Mouse (Mus musculus): ENCODE results near the gene Adar.

DNA sequence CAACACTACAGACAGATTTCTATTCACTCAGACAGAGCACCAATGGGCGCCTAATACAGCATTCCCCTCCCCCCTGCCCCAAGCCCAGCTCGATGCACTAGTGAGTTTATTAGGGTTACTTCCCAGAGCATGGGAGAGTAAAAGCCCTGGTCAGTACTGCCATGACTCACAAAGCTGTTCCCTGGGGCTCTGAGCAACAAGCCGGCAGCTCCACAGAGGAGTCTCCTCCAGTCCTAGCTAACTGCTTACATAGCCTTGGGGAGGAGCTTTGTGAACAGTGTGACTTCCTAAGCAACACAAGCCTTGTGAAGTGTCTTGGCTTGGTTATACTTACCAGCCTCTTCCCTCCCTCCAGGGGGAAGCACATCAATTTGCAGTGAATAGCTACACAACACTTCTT is 11.2 kb upstream of the Adar start:
- TF ChIP-seq POLR2A (IDR thresholded peaks at IDR 0.05; ENCODE audit: low read depth, low read length) (no peak), CTCF (IDR thresholded peaks at IDR 0.05; ENCODE audit: borderline replicate concordance, insufficient read depth, low read length) (no peak)

Data from embryonic fibroblast, embryonic 13.5 days (primary cell).